In genomic region chr4:149774094-149774470, GRCm38 (mm10) we compare ENCODE assay signal across 7 mouse cellular contexts. TPM values are rescaled to one million over a fixed set of nuclear protein-coding genes. Genes with fewer than 3 reads are reported as not detected.
DNase-seq lines count a peak whose midpoint lies in the region; ATAC-seq lines count a peak whose summit lies in the region.

Gene Slc25a33, minus strand, starts transcription at chr4:149774277.

- no peaks in the 10 kb centered on the region for H3K9me3 ChIP-seq in intestine, embryonic 15.5 days
- H3K9me3 ChIP-seq in midbrain, embryonic 11.5 days (ENCODE audit: control insufficient read depth, low read length) = no peaks in the 10 kb centered on the region

- H3K9ac ChIP-seq in intestine, embryonic 15.5 days = peak within 1 kb of the TSS; percentile 80
- peak within 1 kb of the TSS; percentile 86 for H3K9ac ChIP-seq in midbrain, embryonic 11.5 days (ENCODE audit: low read length)

- H3K27me3 ChIP-seq in intestine, embryonic 15.5 days (replicated peaks) = 0 out of 2 replicates have a peak, but pooled peaks cover 2% of the 10 kb centered on the region
- peaks cover 2% of the 10 kb centered on the region; the same call in 1 of the 2 replicates for H3K27me3 ChIP-seq in midbrain, embryonic 11.5 days (ENCODE audit: control insufficient read depth, insufficient read depth, low read length)

- peaks cover 20% of the 10 kb centered on the region for H3K4me1 ChIP-seq in intestine, embryonic 15.5 days (replicated peaks)
- peaks cover 6% of the 10 kb centered on the region; the same call in 1 of the 2 replicates for H3K4me1 ChIP-seq in midbrain, embryonic 11.5 days (ENCODE audit: control insufficient read depth, insufficient read depth, low read length)

- WGBS in intestine, embryonic 15.5 days = under 1% methylated on average over 51 of the region's 51 CpGs
- WGBS in midbrain, embryonic 11.5 days = under 1% methylated on average over 50 of the region's 51 CpGs

- peak; percentile 97 to 98 for DNase-seq in adrenal gland, adult 18-20 months (ENCODE audit: low spot score in 2 of 2)
- DNase-seq in embryo, embryonic 11 days = peak; percentile 98
- DNase-seq in gastrocnemius, postnatal 36 days = peak; percentile 94 to 97
- peak; percentile 96 to 99 for DNase-seq in left cerebral cortex, postnatal 36 days (ENCODE audit: low spot score in 2 of 2)
- DNase-seq in midbrain, embryonic 11.5 days (ENCODE audit: low spot score, missing footprints) = peak; percentile 99
- peak; percentile 96 for DNase-seq in skeletal muscle tissue, adult 2 months (ENCODE audit: low read depth, low spot score)

- H3K36me3 ChIP-seq in intestine, embryonic 15.5 days = no peaks in the 10 kb centered on the region
- no peaks in the 10 kb centered on the region for H3K36me3 ChIP-seq in midbrain, embryonic 11.5 days (ENCODE audit: control insufficient read depth, insufficient read depth, low read length)

- peak within 1 kb of the TSS; percentile 74 for H3K4me3 ChIP-seq in intestine, embryonic 15.5 days (replicated peaks)
- H3K4me3 ChIP-seq in midbrain, embryonic 11.5 days (ENCODE audit: low read depth, low read length) = peak within 1 kb of the TSS; percentile 69

- peak within 1 kb of the TSS; percentile 68 for H3K27ac ChIP-seq in intestine, embryonic 15.5 days
- peak within 1 kb of the TSS; percentile 35; the same call in 1 of the 2 replicates for H3K27ac ChIP-seq in midbrain, embryonic 11.5 days (ENCODE audit: low read depth, low read length)

- peak; percentile 99 for ATAC-seq in intestine, embryonic 15.5 days
- ATAC-seq in midbrain, embryonic 11.5 days (ENCODE audit: low FRiP score) = peak; percentile 99

- intact Hi-C loops in gastrocnemius, postnatal 36 days (cut with DNase I) = no loop called here
- intact Hi-C loops in left cerebral cortex, postnatal 36 days (cut with DNase I) = loop anchor here (2.0 kb wide), 1 partner anchor 21 kb away; no protein-coding TSS in a partner anchor

- H3K4me2 ChIP-seq in intestine, embryonic 15.5 days (replicated peaks) = peak within 1 kb of the TSS; percentile 98
- H3K4me2 ChIP-seq in midbrain, embryonic 11.5 days = peak within 1 kb of the TSS; percentile 76

RNA-seq across cellular contexts. Expression of gene Slc25a33, which starts in this region (rescaled TPM):
- 10 to 100 TPM; 16.3 to 24.3 TPM for total RNA-seq in adrenal gland, adult 18-20 months (2021)
- 10 to 100 TPM; 10.8 to 12.5 TPM for total RNA-seq in gastrocnemius, postnatal 36 days (2021)
- polyA plus RNA-seq in intestine, embryonic 15.5 days (2015; fragmentation: Nextera tagmentation; extraction: Ambion mirVana) = 9.5 and 10.3 TPM in 2 replicates
- 10 to 100 TPM; 31.9 to 34.6 TPM for total RNA-seq in left cerebral cortex, postnatal 36 days (2021)
- polyA plus RNA-seq in midbrain, embryonic 11.5 days (2014; fragmentation: Nextera tagmentation; extraction: Ambion mirVana) = 18.6 and 21.4 TPM in 2 replicates

Comparison
In these comparisons a context has a peak if more than half of its experiments do, and no peak if none do; other contexts are left out.
1. Peak in every context shown above with its lines: DNase-seq, ATAC-seq, H3K4me3 ChIP-seq and H3K27ac ChIP-seq.